Mouse (Mus musculus) layer of hippocampus, postnatal 25 days (tissue): ENCODE data around the gene Smg6. TPM values are rescaled to one million over a fixed set of nuclear protein-coding genes. Genes with fewer than 3 reads are reported as not detected.

Experiments used
- DNase-seq, 2 experiments: peaks; one replicate each; pipeline ENCODE4 v3.0.0; 2022; ENCODE audit warnings: mixed read lengths in 2 of 2, low spot score in 1 of 2; ENCODE audit errors: extremely low spot score in 1 of 2
- total RNA-seq, 2 experiments: library from RNA; stranded (reverse); gene quantifications; 2 replicates each; pipeline ENCODE4 v1.2.3; 2021

The Smg6 gene
- total RNA-seq, 2 experiments from 2014 or later: 27.9 to 31.2 TPM

- no peak for DNase-seq
Measured at GRCm38 (mm10) chr11:75139122-75139963, 213.7 kb downstream of the Smg6 start.

GRCm38 (mm10) chr11:75140431-75140830 lies 214.8 kb downstream of the Smg6 start:
- DNase-seq: no peak

- no peak for DNase-seq
Measured at GRCm38 (mm10) chr11:75141038-75141437, 215.4 kb downstream of the Smg6 start.

GRCm38 (mm10) chr11:75141913-75142312 lies 216.3 kb downstream of the Smg6 start:
- DNase-seq: no peak

- no peak for DNase-seq
Measured at GRCm38 (mm10) chr11:75142749-75143148, 217.1 kb downstream of the Smg6 start.

- DNase-seq: no peak
Measured at GRCm38 (mm10) chr11:75145841-75146240, 220.2 kb downstream of the Smg6 start.

GRCm38 (mm10) chr11:75147106-75147845 lies 221.7 kb downstream of the Smg6 start:
- DNase-seq: no peak

- no peak for DNase-seq
Measured at GRCm38 (mm10) chr11:75147846-75148168, 222.2 kb downstream of the Smg6 start.

- no peak for DNase-seq
Measured at GRCm38 (mm10) chr11:75148332-75149035, 222.9 kb downstream of the Smg6 start.

GRCm38 (mm10) chr11:75150346-75150745 lies 224.7 kb downstream of the Smg6 start:
- no peak for DNase-seq

- no peak for DNase-seq
Measured at GRCm38 (mm10) chr11:75152603-75153557, 227.3 kb downstream of the Smg6 start.

- DNase-seq: no peak
Measured at GRCm38 (mm10) chr11:75154053-75154585, 228.5 kb downstream of the Smg6 start.

GRCm38 (mm10) chr11:75155985-75156384 lies 230.4 kb downstream of the Smg6 start:
- no peak for DNase-seq

- no peak for DNase-seq
Measured at GRCm38 (mm10) chr11:75156416-75156815, 230.8 kb downstream of the Smg6 start.

- DNase-seq: no peak
Measured at GRCm38 (mm10) chr11:75157037-75157436, 231.4 kb downstream of the Smg6 start.

GRCm38 (mm10) chr11:75157901-75158300 lies 232.3 kb downstream of the Smg6 start:
- DNase-seq: no peak

GRCm38 (mm10) chr11:75158432-75158831 lies 232.8 kb downstream of the Smg6 start:
- DNase-seq: no peak

GRCm38 (mm10) chr11:75159564-75159963 lies 233.9 kb downstream of the Smg6 start:
- peak in 1 of 2 experiments; percentile 23 for DNase-seq

- no peak for DNase-seq
Measured at GRCm38 (mm10) chr11:75160954-75161353, 235.3 kb downstream of the Smg6 start.
